Mouse (Mus musculus): ENCODE measurements around the gene Tgfa.

DNA sequence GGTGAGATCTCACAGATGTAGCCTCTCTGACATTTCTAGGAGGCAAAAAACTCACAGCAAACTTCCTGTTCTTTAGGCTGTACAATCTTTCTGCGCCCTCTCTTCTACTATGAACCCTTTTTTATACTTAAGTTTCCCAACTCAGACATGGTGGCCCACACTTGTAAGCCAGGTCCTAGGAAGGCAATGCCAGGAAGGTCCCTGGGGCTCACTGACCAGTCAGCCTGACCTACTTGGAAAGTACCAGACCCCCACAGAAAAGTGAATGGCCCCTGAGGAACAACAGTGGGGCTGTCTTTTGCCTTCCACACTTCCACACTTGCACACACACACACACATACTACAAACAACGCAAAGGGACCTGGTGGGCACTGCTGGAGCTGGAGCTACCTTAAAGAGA, 55.2 kb downstream of the Tgfa start:
- TF ChIP-seq TCF12 (IDR thresholded peaks at IDR 0.05; ENCODE audit: insufficient read depth, poor library complexity, severe bottlenecking) (no peak), POLR2A (IDR thresholded peaks at IDR 0.05; ENCODE audit: insufficient read length, low read depth) (no peak)
